Mouse (Mus musculus) layer of hippocampus, postnatal 36 days (tissue): ENCODE measurements around the gene Pik3c2b. TPM values are rescaled to one million over a fixed set of nuclear protein-coding genes. Genes with fewer than 3 reads are reported as not detected.

Source experiments
- DNase-seq, 2 experiments: peaks; one replicate each; pipeline ENCODE4 v3.0.0; 2022
- total RNA-seq, 2 experiments: library from RNA; stranded (reverse); gene quantifications; 2 replicates each; pipeline ENCODE4 v1.2.3; 2021

Gene Pik3c2b
- total RNA-seq, 2 experiments from 2014 or later: 14.7 to 16.2 TPM

- no peak for DNase-seq
These were observed 27.9 kb downstream of the Pik3c2b start for GRCm38 (mm10) chr1:133073327-133073856.

GRCm38 (mm10) chr1:133074541-133074940 lies 29.1 kb downstream of the Pik3c2b start:
- no peak for DNase-seq

GRCm38 (mm10) chr1:133075651-133076400 lies 30.4 kb downstream of the Pik3c2b start:
- no peak for DNase-seq

GRCm38 (mm10) chr1:133076681-133077514 lies 31.4 kb downstream of the Pik3c2b start:
- no peak for DNase-seq

GRCm38 (mm10) chr1:133077606-133078337 lies 32.3 kb downstream of the Pik3c2b start:
- DNase-seq: no peak

- no peak for DNase-seq
These were observed 32.9 kb downstream of the Pik3c2b start for GRCm38 (mm10) chr1:133078338-133078727.

- no peak for DNase-seq
These were observed 34.0 kb downstream of the Pik3c2b start for GRCm38 (mm10) chr1:133079509-133079908.

- DNase-seq: no peak
These were observed 34.7 kb downstream of the Pik3c2b start for GRCm38 (mm10) chr1:133080079-133080561.

- no peak for DNase-seq
These were observed 35.2 kb downstream of the Pik3c2b start for GRCm38 (mm10) chr1:133080717-133081116.

- DNase-seq: no peak
These were observed 37.6 kb downstream of the Pik3c2b start for GRCm38 (mm10) chr1:133083003-133083546.

GRCm38 (mm10) chr1:133083942-133084625 lies 38.6 kb downstream of the Pik3c2b start:
- no peak for DNase-seq

- no peak for DNase-seq
These were observed 39.4 kb downstream of the Pik3c2b start for GRCm38 (mm10) chr1:133084708-133085416.

GRCm38 (mm10) chr1:133085417-133085742 lies 39.9 kb downstream of the Pik3c2b start:
- DNase-seq: no peak

GRCm38 (mm10) chr1:133086804-133087203 lies 41.3 kb downstream of the Pik3c2b start:
- DNase-seq: no peak

GRCm38 (mm10) chr1:133087206-133087905 lies 41.9 kb downstream of the Pik3c2b start:
- peak in 1 of 2 experiments; percentile 49 for DNase-seq

- no peak for DNase-seq
These were observed 42.7 kb downstream of the Pik3c2b start for GRCm38 (mm10) chr1:133088196-133088595.

- DNase-seq: no peak
These were observed 43.9 kb downstream of the Pik3c2b start for GRCm38 (mm10) chr1:133089415-133089814.

- DNase-seq: no peak
These were observed 45.2 kb downstream of the Pik3c2b start for GRCm38 (mm10) chr1:133090641-133091040.

GRCm38 (mm10) chr1:133091483-133091882 lies 46.0 kb downstream of the Pik3c2b start:
- no peak for DNase-seq

- no peak for DNase-seq
These were observed 48.3 kb downstream of the Pik3c2b start for GRCm38 (mm10) chr1:133093719-133094118.
